Comparison of ENCODE assay signal across 8 mouse cellular contexts in genomic region chr1:186448841-186449650, GRCm38 (mm10).
DNase-seq lines count a peak whose midpoint lies in the region; ATAC-seq lines count a peak whose summit lies in the region.
"Had no signal": no experiment of that assay in that cellular context is flagged by ENCODE, and none has a peak within 500 bp of the region (broad histone marks: within the 10 kb centered on the region; RNA-seq: fewer than 3 reads in every experiment).

No protein-coding gene starts in this region.

- WGBS in neural tube, embryonic 15.5 days: 51% methylated on average over 16 of the region's 16 CpGs
- 47% methylated on average over 16 of the region's 16 CpGs for WGBS in hindbrain, embryonic 15.5 days

- no peak overlapping the region for H3K4me2 ChIP-seq in neural tube, embryonic 15.5 days
- no peak overlapping the region for H3K4me2 ChIP-seq in hindbrain, embryonic 15.5 days

- no peak overlapping the region for H3K4me3 ChIP-seq in neural tube, embryonic 15.5 days (replicated peaks)
- no peak overlapping the region for H3K4me3 ChIP-seq in hindbrain, embryonic 15.5 days

- H3K27me3 ChIP-seq in neural tube, embryonic 15.5 days (replicated peaks): no peaks in the 10 kb centered on the region
- no peaks in the 10 kb centered on the region for H3K27me3 ChIP-seq in hindbrain, embryonic 15.5 days

- no peak overlapping the region for H3K9ac ChIP-seq in neural tube, embryonic 15.5 days (replicated peaks)
- H3K9ac ChIP-seq in hindbrain, embryonic 15.5 days: no peak overlapping the region

- no peak for ATAC-seq in neural tube, embryonic 15.5 days (ENCODE audit: low FRiP score)
- 0 out of 2 replicates have a peak, but pooled peaks have one; percentile 73 for ATAC-seq in hindbrain, embryonic 15.5 days (ENCODE audit: low FRiP score, low read depth)

- DNase-seq in neural tube, embryonic 10.5 days (ENCODE audit: extremely low spot score, low spot score): peak; percentile 19
- DNase-seq in embryo, embryonic 10.5 days (ENCODE audit: low spot score): peak; percentile 53
- DNase-seq in retina, embryonic 14.5 days (ENCODE audit: low spot score): peak; percentile 26
- DNase-seq in frontal cortex, adult 2 months (ENCODE audit: extremely low spot score in 1 of 2, low spot score in 1 of 2): no peak
- DNase-seq in thymus, postnatal 10 days (ENCODE audit: low spot score in 2 of 2): no peak

- no peaks in the 10 kb centered on the region for H3K36me3 ChIP-seq in neural tube, embryonic 15.5 days
- H3K36me3 ChIP-seq in hindbrain, embryonic 15.5 days: no peaks in the 10 kb centered on the region

- no peak overlapping the region for H3K27ac ChIP-seq in neural tube, embryonic 15.5 days (replicated peaks)
- H3K27ac ChIP-seq in hindbrain, embryonic 15.5 days (replicated peaks): no peak overlapping the region
- H3K27ac ChIP-seq: kidney, postnatal 0 days had no signal

- peaks cover 8% of the 10 kb centered on the region for H3K4me1 ChIP-seq in neural tube, embryonic 15.5 days
- H3K4me1 ChIP-seq in hindbrain, embryonic 15.5 days (replicated peaks): peaks cover 7% of the 10 kb centered on the region

- H3K9me3 ChIP-seq in neural tube, embryonic 15.5 days (replicated peaks): no peaks in the 10 kb centered on the region
- no peaks in the 10 kb centered on the region for H3K9me3 ChIP-seq in hindbrain, embryonic 15.5 days

Comparison
In these comparisons a context has a peak if more than half of its experiments do, and no peak if none do; other contexts are left out.
1. DNase-seq: peak in neural tube, embryonic 10.5 days (single experiment), embryo, embryonic 10.5 days (single experiment) and retina, embryonic 14.5 days (single experiment); none in frontal cortex, adult 2 months (0 of 2) and thymus, postnatal 10 days (0 of 2).